Mouse (Mus musculus) cerebellum, adult 9-11 months (tissue): ENCODE data around the gene Arhgap17.

ENCODE experiments used
- DNase-seq: peaks from one replicate; pipeline ENCODE4 v3.0.0; 2022

Arhgap17 gene

DNA sequence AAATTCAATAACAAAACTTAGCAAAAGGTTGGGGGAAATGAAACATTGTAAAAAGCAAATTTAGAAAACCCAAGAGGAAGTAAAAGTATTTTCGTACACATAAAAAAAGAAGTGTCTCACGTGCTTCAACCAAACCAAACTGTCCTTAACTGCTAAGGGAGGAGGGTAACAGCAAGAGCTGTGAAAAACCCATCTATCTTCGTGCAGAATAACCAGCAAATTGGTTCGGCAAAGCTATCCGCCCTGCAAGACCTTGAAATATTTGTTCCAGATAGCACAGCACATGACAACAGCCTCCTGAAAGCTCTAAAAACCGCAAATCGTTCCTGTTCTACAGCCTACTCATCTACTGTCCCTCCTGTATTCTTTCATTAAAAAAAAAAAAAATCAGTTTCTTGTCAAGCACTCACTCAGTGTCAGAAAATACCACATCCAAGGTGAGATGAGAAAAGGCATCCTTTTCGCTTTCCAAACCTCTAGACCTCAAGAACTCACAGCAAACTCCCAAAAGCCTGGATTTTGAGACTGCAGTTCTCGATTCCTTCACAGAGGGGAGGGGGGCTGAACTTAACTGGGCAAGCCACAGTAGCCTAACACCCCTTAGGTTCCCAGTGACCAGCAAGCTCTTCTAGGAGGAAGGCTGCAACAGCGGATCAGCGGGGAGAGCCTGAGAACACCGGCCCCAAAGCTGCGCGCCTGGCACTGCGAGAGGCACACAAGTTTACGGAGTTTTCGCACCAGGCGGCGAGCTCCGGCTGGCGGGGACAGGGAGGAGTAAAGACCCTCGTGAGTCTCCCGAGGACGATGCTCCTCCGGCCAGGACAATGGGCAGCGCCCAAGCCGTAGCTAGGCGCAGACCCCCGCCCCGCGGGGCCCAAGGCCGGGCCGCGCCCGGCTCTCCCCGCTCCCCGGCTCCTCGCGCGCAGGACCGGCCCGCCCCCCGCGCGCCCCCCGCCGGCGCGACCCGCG, 653 bp downstream of the Arhgap17 start:
- no peak for DNase-seq

DNA sequence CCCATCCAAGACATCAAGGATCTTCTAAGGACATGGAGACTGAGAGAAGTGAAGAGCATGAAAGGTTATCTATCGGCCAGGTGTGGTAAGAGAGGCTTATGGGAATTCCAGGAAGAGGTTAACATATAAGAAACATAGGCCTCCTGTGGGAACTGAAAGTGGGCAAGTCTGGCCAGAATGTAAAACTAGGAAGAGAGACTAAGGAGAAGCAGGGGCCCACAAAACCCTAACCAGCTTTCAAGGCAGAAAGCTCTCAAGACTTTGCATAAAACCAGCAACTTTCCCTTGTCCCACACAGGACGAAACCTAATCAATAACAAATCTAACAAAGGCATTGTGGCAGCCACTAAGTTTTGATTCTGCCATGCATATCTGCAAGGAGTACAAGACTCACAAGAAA, 1.5 kb downstream of the Arhgap17 start:
- DNase-seq: no peak

DNA sequence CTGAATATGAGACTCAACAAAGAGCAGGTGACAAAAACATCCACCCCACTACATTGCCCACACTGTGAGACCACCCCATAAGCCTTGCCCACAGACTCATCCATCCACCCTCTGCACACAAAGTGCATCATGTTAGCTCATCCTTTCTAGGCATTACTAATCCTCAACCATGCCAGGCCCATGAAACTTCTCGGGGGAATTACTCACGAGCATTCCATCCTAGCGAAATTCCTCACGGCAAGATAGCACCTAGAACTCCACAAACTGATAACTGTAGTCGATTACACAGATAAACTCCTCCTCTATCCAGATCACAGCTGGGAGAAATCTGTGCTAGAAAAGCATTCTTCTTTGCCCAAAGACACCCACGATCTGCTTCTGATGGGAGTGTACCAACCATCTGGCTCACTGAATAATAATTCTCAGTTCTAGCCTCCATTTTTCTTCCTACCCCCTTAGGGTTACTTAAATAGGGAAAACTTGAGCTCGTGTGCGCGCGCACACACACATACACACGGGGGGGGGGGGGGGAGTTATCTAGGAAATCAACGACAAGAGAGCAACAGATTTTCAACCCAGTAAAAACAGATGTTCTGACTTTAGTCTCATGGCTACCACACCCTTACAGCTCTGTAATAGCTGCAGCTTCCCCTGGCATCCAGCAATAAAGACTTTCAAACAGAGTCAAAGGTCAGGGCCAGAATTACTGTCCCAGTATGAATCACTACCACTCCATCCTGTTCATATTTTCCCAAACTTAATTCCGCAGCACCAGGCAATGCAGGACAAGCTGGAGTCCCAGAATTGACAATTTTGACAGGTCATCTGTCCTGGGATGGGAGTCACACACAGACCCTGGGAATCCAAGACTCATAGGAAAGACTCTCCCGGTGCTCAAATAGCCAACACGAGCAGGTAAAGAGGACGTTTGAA, 2.2 kb downstream of the Arhgap17 start:
- DNase-seq: no peak

DNA sequence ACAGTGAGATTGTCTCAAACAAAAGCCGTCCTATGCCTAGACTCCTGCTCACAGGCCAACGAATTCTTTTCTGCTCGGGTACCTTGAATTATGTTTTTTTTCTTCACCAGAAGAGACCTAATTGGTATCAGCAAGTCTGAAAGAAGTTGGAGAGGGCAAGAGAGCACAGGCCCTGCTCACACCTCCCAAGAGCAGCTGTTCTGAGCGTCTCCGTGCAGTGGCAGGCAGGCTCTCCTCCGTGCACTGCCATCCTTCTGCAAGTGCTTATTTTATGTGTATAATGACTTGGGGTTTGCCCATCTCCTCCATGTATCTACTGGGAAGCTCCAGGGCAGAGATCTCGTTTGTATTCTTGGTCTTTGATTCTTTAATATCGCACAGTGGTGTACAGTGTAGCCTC, 2.9 kb downstream of the Arhgap17 start:
- DNase-seq: no peak

DNA sequence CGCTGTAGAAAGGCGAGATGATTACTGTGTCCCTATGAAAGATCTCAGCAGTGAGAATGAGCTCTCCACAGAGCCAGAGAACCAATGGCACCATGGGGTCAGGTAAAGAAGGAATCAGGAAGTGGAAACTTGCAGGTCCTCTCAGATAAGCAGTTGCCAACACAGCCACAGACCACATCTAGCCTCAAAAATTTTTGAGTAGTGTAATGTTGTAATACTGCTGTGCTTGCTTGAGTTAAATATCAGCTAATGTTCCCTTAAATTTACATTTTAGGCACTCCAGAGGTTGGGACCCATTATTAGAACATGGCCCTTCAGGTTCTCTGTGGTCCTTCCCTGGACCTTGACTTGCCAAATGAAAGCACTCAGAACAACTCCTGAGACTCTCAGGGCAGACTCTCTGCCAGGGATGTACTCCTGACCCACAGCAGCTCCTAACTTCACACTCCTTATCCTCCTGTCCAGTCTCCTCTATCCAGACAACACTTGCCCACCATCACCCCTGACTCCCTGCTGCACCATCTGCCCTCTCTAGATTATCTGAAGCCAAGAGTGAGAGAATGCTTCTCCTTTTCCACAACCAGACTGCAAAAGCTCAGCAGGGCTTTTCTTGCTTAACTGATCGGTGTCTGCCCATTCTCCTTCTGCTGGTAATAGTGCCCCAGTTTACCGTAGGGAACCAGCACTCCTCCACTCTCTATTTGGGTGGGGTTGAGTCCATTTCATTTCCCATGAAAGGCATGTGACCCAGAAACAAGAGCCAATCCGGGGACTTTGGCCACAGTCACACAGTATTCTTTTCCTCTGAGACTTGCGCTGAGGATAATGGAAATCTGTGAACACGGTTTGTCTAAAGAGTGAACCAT, 3.6 kb downstream of the Arhgap17 start:
- peak; percentile 61 for DNase-seq

DNA sequence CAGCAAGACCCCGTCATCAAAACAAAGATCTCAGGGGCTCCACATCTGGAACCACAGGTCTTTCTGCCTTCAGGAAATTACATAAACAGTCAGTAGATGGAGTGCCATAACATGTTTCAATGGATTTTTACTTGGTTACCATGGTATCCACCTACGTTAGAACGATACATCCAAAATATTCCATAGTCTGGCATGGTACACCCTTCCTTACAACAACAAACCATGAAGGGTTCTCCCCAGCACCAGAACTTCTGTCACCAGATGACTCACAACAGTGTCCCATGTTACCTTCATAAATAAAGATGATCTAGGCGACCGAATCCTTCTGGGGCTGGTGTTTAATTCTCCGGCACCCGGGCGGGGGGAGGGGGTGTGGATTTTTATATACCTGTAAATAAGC, 5.7 kb downstream of the Arhgap17 start:
- DNase-seq: no peak

DNA sequence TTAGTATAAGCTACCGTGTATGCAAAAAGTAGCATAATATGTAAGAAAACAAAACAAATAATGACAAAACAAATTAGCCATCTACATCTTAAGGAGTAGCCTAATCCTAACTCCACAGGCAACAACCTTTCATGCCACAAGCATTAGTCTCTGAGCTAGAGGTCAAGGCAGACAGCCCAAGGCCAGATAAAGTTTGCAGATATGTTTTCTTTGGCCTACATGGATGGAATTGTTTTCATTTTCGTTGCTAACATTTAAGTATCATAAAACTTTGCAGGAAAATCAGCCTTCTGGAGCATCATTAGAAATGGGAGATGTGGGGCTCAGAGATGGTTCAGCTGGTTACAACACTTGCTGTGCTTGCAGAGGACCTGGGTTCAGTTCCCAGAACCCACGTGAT, 6.9 kb downstream of the Arhgap17 start:
- no peak for DNase-seq

DNA sequence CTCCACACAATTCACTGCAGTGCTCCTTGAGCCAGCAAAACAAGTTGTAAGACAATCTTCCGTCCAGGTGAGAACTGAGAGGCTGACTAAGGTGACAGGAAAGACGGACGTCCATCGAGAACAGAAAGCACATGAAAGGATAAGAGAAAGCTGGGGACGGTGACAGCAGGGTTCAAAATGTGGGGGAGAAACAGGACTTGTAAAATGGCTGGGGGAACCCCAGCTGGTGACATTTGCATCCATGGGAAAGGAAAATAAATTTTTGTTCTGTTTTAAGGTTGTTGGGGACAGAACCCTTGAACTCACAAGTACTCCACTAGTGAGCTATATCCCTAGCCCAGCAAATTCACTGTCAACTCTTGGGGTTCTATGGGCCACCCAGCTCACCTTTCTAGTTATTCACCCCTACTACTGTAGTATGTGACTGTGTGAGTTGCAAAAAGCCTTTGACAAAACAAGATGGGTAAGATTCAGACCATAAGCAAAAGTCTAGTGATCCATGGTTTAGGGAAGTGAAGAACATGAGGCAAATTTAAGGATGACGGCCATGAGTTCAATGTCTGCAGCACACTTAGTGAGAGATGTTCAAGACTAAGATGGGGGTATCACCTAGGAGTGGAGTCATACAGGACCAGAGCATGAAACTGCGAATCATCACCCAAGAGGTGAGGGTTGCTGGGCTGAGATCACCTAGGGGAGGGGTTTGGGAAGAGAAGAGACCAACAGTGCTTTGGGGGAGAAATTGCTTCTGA, 8.3 kb downstream of the Arhgap17 start:
- DNase-seq: no peak

DNA sequence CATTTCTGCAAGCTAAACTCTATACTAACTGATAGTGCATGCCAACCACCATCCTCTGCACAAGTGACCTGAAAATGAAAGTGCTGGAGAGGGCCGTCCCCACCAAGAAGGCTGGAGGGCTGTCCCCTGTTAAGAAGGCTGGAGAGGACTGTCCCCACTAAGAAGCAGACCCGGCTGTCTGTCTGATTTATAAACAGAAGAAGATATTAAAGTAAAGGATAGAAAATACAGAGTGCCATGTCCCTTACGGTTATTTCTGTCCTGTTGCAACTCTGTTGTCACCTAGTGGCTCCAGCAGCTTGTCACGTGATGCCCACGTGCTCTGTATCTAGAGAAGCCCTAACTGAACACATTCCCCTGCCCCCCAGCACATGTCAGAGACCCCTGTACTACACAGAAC, 9.5 kb downstream of the Arhgap17 start:
- DNase-seq: no peak

DNA sequence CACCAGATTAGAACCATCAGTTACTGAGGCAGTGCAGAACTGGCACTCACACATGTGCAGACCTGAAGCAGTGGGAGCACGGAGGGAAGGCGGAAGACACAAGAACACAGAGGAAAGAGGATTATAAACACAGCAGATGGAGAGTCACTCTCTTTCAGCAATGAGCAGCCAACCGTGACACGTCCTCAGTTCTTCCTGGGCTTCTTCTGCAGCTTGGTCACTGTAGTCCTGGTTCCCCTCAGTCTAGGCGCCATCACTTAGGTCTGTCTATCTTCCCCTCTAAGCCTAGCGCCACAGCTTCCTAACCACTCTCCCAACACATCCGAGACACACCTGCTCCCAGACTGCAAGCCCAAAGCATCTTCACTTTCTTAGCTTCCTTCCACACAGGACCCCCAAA, 10.6 kb downstream of the Arhgap17 start:
- DNase-seq: peak; percentile 77

DNA sequence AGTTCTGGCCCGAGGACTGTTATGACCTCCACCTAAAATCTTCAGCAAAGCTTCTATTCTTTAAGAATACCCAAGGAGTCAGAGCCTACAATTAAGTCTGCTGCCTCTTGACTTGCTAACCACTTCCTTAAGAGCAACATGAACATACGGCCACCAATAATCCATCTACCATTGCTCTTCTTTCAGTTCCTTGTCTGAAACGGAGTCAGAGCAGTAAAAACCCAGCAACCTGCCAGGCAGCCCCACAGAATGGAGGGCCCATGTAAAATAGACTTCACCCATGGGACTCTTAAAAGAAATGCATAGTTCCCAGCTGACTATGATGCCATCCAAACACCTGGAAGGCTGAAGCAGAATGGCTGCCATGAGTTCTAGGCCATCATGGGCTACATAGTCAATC, 13.6 kb downstream of the Arhgap17 start:
- no peak for DNase-seq

DNA sequence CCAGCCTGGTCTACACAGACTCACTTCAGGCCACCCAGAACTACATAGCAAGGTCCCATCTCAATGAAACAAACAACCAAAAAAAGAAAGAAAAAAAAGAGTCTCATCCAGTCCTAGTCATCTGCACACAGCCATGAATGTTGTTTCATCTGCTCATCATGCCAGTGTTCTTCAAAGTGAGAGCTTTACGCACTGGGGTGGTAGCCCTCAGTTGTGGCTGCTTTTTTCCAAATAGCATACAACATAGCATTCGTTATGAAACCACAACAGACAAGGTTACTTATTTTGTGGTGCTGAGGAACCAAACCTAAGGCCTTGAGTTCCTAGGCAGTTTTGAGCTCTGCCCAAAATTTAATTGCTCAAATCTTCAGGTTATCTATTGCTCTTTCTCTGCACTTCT, 14.9 kb downstream of the Arhgap17 start:
- DNase-seq: no peak

DNA sequence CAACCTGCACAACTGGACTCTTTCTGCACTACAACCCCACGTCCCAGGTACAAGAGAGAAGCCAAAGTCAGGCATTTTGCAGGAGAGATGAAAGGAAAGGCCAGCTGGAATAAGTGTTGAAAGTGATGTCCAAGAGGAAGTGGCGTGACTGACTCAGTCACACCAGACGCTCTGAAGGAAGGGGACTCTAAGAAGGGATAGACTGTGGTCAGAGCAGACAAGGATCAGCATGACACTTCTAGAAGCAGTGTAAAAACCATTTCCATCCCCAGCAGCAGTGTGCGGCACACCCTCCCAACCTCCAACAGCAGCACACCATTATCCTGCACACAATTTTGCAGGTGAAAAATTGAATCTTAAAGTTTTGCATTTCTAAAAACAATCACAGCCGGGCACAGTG, 15.3 kb downstream of the Arhgap17 start:
- DNase-seq: no peak

DNA sequence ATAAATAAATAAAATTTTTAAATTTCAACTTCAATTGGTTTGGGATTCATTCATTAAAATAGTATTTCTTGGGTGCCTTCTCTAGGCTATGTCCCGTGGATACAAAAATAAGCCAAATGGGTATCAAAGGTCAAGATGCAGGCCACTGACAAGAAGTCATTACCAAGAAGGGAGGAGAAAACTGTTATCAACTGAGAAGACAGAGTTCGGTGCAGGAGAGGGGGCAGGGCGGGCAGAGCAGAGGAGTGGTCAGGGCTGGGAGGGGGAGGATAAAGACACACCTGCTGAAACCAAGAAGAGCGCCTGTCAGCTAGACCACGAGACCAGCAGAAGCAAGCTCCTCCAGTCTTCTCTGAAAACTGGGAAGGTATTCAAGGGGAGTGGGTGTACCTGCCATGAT, 15.8 kb downstream of the Arhgap17 start:
- DNase-seq: no peak

DNA sequence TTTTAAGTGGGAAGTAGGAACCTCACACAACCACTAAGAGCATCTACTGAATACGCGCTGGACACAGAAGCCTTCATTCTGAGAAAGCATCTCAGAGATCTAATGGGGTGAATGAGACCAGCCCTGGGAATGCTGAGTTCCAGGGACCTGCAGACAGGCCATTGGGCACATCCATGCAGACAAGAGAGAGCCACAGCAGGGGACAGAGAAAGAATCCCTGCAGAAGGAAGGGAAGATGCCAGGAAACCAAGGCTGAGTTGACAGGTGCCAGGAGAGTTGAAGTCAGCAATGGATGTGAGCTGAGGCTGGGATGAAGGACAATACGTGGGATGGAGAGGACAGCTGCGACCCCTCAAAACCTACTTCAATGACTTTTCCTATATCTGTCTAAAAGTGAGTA, 16.6 kb downstream of the Arhgap17 start:
- DNase-seq: no peak

DNA sequence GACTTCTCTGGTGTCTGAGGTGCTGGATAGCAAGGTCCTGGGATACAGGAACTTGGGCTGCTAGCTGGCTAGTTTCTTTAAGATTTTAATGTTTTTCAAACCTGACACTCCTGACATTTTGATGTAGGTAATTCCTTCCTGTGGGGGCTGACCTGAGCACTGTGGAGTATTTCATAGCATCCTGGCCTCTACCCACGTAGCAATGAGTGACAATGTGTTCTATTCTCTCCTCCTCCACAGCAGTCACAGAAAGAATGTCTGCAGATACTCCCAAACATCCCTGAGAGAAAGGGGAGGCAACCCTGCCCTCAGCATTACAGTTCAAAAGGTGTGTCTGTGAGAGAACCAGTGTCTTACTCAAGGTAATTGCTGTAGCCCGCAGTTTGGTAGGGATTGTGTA, 19.5 kb downstream of the Arhgap17 start:
- DNase-seq: no peak

DNA sequence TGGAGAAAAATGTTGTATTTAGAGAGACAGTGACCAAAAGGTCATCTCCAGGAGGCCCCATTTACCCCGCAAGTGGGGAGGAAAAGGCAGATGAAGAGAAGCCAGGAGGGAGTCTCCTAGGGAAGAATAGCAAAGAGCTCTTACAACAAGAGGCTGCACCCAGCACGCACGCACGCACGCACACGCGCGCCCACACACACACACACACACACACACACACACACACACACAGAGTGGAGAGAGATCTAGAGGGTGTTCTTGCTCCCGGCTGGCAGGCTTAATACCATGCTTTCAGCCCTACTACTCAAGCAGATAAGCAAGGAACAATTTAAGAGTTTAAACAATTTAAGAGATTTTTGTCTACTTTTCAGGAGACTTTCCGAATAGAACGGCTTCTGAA, 19.9 kb downstream of the Arhgap17 start:
- no peak for DNase-seq

DNA sequence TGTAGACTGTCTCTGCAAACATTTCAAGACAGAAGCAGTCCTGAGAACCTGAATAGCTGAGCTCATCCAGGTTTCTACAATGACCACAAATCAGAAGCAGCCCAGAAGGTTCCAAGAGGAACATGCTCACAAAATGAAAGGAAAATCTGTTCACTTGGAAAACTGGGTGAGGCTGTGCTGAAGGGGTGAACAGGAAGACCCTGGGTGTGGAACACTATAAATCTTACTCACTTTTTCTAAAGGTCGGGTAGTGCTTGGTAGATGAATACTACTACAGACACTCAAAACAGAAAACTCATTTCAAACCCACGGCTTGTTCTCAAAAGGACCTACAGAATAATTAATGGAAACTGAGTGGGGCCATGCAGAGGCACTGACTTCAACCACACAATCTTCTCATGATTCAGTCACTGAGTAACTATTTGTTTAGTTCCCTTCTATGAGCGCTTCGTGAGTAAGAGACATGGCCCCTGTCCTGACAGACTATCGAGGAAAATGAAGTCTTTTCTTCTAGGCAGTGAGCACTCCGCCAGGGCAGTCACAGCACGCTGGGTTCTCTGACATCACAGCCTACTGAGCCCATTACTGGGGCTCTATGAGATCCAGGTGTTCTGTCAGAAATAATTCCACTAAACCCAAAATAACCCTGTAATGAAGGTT, 23.0 kb downstream of the Arhgap17 start:
- DNase-seq: no peak

DNA sequence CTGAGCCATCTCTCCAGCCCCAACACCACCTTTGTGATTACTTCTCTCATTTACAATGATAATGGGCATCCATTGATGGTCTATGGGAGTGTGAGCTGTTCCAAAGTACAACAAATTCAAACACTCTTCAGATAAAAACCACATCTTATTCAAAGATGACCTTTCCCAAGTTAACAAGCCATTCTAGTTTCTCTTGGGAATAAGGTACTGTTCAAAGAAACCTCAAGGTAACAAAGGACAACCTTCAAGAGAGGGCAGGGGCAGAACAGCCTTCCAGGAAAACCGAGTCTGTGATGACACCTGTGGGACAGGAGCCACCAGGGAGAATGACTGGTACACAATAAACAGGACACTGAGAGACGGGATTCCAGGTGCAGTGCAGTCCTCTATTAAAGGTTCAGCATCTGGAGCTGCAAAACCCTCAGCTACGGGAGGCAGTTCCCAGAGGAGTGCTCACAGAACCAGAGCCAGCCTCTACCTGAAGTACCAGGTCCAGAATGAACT, 24.6 kb downstream of the Arhgap17 start:
- DNase-seq: no peak

DNA sequence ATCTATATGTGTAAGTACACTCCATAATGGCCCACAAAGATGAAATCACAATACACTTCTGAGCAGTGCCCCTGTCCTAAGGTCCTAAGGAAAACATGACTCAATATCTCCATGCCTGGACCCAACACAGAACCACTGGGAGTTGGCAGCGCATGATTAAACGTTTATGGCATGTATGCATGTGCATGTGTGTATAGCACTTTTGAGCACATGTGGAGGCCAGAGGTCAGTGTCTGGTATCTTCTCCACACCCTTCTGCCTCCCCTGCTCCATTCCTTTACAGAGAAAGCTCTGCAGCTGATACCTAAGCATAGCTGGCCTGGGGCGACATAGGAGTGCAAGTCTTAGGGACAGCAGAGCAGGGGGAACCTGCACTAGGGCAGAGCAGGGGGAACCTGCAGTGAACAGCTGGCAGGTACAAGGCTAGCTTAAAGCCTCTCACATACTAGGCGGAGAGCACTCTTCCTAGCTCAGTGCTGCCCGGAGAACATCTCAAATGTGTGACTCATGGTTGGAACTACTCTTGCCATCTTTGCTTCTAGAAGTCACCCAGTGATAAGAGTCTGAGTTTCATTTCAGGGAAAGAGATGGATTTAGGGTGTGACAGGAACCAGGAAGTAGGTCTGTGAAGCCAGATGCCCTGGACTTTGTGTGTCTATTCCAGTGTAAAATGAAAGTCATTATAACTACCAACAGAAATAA, 25.5 kb downstream of the Arhgap17 start:
- no peak for DNase-seq

DNA sequence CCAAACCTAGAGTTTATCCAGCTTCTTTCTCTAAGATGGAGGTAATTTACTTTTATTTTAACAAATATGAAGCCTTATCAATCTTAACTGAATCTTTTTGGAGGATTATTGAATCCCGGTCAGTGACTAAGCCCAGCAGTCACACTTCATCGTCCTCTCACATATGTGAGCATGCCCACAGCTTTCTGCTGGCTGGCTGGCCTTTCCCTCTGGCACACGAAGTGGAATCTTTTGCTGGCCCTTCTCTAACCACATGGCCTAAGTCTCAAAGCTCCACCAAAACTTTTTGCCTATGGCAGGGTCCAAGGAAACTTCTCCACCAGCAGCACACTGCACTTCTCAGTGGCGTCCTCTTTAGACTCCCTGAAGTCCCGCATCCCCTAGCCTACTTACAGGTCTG, 27.8 kb downstream of the Arhgap17 start:
- DNase-seq: no peak
